Mouse (Mus musculus) stomach, embryonic 15.5 days (tissue): Measurements from ENCODE around the gene Ugt1a9. TPM values are rescaled to one million over a fixed set of nuclear protein-coding genes. Genes with fewer than 3 reads are reported as not detected.
"Not testable (repeated sequence)": the region's sequence is repeated elsewhere in the genome, so short reads cannot be mapped to it uniquely, and the experiment has no call there.

ENCODE experiments used
- ATAC-seq: fragments of 200-750 bp; cut with Nextera tagmentation; 2 replicates; pipeline ENCODE4 v1.8.0; 2017; ENCODE audit warnings: low read depth, moderate number of reproducible peaks, moderate TSS enrichment; ENCODE audit not compliant: insufficient read depth, low FRiP score
- H3K27ac ChIP-seq: fragments of 300-500 bp; sonication (generic); 2 replicates; pipeline ENCODE4 v1.5.1; 2015; ENCODE audit warnings: mild to moderate bottlenecking, inconsistent platforms
- H3K27me3 ChIP-seq: fragments of 300-500 bp; sonication (generic); replicated peaks from 2 replicates; pipeline ENCODE4 v1.6.1; 2015; ENCODE audit warnings: inconsistent platforms
- H3K36me3 ChIP-seq: fragments of 300-500 bp; sonication (generic); 2 replicates; pipeline ENCODE4 v1.6.1; 2015; ENCODE audit warnings: inconsistent platforms
- H3K4me1 ChIP-seq: fragments of 300-500 bp; sonication (generic); 2 replicates; pipeline ENCODE4 v1.6.1; 2015; ENCODE audit warnings: inconsistent platforms
- H3K4me2 ChIP-seq: fragments of 300-500 bp; sonication (generic); 2 replicates; pipeline ENCODE4 v1.6.1; 2015; ENCODE audit warnings: mild to moderate bottlenecking, inconsistent platforms
- H3K4me3 ChIP-seq: fragments of 300-500 bp; sonication (generic); replicated peaks from 2 replicates; pipeline ENCODE4 v1.5.1; 2015; ENCODE audit warnings: inconsistent platforms
- H3K9ac ChIP-seq: fragments of 300-500 bp; sonication (generic); 2 replicates; pipeline ENCODE4 v1.6.1; 2015; ENCODE audit warnings: inconsistent platforms
- H3K9me3 ChIP-seq: fragments of 300-500 bp; sonication (generic); 2 replicates; pipeline ENCODE4 v1.6.1; 2016; ENCODE audit warnings: inconsistent platforms
- WGBS: fragments of 180-500 bp; shearing (Covaris S2); methylation state at CpG from one replicate; pipeline ENCODE4 v1.1.7; 2015; 5-methylcytosine and 5-hydroxymethylcytosine counted together
- polyA plus RNA-seq: library from polyadenylated mRNA; unstranded; fragments of >200 nt; fragmentation: Nextera tagmentation; extraction: Ambion mirVana; gene quantifications from 2 replicates; pipeline ENCODE4 v1.2.1, GENCODE M21; 2015

Gene Ugt1a9
- polyA plus RNA-seq, 1 experiment from 2014 or later, result 1.7 TPM

- ATAC-seq, result not testable (repeated sequence)
- 5% methylated on average over 5 of the region's 5 CpGs for WGBS
Measured at GRCm38 (mm10) chr1:88143966-88144675, 73.5 kb downstream of the Ugt1a9 start.

GRCm38 (mm10) chr1:88145278-88145677 is 74.7 kb downstream of the Ugt1a9 start:
- not testable (repeated sequence) for H3K27ac ChIP-seq, ATAC-seq, H3K4me2 ChIP-seq, H3K27me3 ChIP-seq, H3K4me3 ChIP-seq, H3K4me1 ChIP-seq, H3K36me3 ChIP-seq, H3K9me3 ChIP-seq, H3K9ac ChIP-seq
- 66% methylated on average over 2 of the region's 2 CpGs for WGBS

More at GRCm38 (mm10) chr1:88143966-88144675, 73.5 kb downstream of the Ugt1a9 start:
- not testable (repeated sequence) for H3K27me3 ChIP-seq, H3K27ac ChIP-seq, H3K9ac ChIP-seq, H3K36me3 ChIP-seq, H3K4me1 ChIP-seq, H3K4me2 ChIP-seq, H3K9me3 ChIP-seq, H3K4me3 ChIP-seq

- not testable (repeated sequence) for H3K27ac ChIP-seq, H3K4me1 ChIP-seq, ATAC-seq, H3K4me3 ChIP-seq, H3K4me2 ChIP-seq, H3K9ac ChIP-seq, H3K36me3 ChIP-seq, H3K9me3 ChIP-seq, H3K27me3 ChIP-seq
- 69% methylated on average over 2 of the region's 2 CpGs for WGBS
Measured at GRCm38 (mm10) chr1:88150133-88150532, 79.5 kb downstream of the Ugt1a9 start.

GRCm38 (mm10) chr1:88158430-88158829 is 87.8 kb downstream of the Ugt1a9 start:
- no peaks in the 10 kb centered on the region for H3K9me3 ChIP-seq
- no peak for ATAC-seq
- 59% methylated on average over 2 of the region's 2 CpGs for WGBS
- no peaks in the 10 kb centered on the region for H3K36me3 ChIP-seq
- H3K27me3 ChIP-seq, result no peaks in the 10 kb centered on the region
- no peak overlapping the region for H3K4me3 ChIP-seq
- H3K4me2 ChIP-seq, result no peak overlapping the region
- no peak overlapping the region for H3K27ac ChIP-seq
- no peak overlapping the region for H3K9ac ChIP-seq
- no peaks in the 10 kb centered on the region for H3K4me1 ChIP-seq

GRCm38 (mm10) chr1:88165711-88166110 is 95.1 kb downstream of the Ugt1a9 start, which contains the start of gene Ugt1a5:
Gene Ugt1a5 (plus strand): TSS chr1:88166012.
- Histone ChIP-seq H3K9ac (no peak within 1 kb of the TSS), H3K9me3 (no peaks in the 10 kb centered on the region), H3K27me3 (no peaks in the 10 kb centered on the region), H3K4me1 (no peaks in the 10 kb centered on the region), H3K27ac (no peak within 1 kb of the TSS), H3K4me3 (no peak within 1 kb of the TSS), H3K36me3 (no peaks in the 10 kb centered on the region), H3K4me2 (no peak within 1 kb of the TSS)
- 76% methylated on average over 5 of the region's 5 CpGs for WGBS
- no peak for ATAC-seq

GRCm38 (mm10) chr1:88172190-88172589 is 101.6 kb downstream of the Ugt1a9 start:
- WGBS, result 73% methylated on average over 6 of the region's 7 CpGs
- not testable (repeated sequence) for H3K27me3 ChIP-seq, H3K9me3 ChIP-seq, H3K4me3 ChIP-seq, H3K36me3 ChIP-seq, H3K4me2 ChIP-seq, H3K4me1 ChIP-seq, H3K27ac ChIP-seq, ATAC-seq, H3K9ac ChIP-seq

GRCm38 (mm10) chr1:88179657-88180056 is 109.1 kb downstream of the Ugt1a9 start:
- Histone ChIP-seq H3K27me3 (no peaks in the 10 kb centered on the region), H3K4me2 (no peak overlapping the region), H3K27ac (no peak overlapping the region), H3K4me3 (no peak overlapping the region), H3K4me1 (no peaks in the 10 kb centered on the region), H3K9ac (no peak overlapping the region), H3K9me3 (no peaks in the 10 kb centered on the region), H3K36me3 (no peaks in the 10 kb centered on the region)
- 83% methylated on average over 1 of the region's 1 CpGs for WGBS
- no peak for ATAC-seq

- Histone ChIP-seq H3K4me3 (no peak overlapping the region), H3K27ac (no peak overlapping the region), H3K36me3 (no peaks in the 10 kb centered on the region), H3K4me2 (no peak overlapping the region), H3K9me3 (no peaks in the 10 kb centered on the region), H3K27me3 (no peaks in the 10 kb centered on the region), H3K9ac (no peak overlapping the region), H3K4me1 (no peaks in the 10 kb centered on the region)
- WGBS, result 82% methylated on average over 5 of the region's 5 CpGs
- ATAC-seq, result no peak
Measured at GRCm38 (mm10) chr1:88186325-88186935, 115.8 kb downstream of the Ugt1a9 start.

GRCm38 (mm10) chr1:88192136-88192535 is 121.5 kb downstream of the Ugt1a9 start:
- ATAC-seq, result no peak
- Histone ChIP-seq H3K9me3 (no peaks in the 10 kb centered on the region), H3K4me1 (no peaks in the 10 kb centered on the region), H3K36me3 (no peaks in the 10 kb centered on the region), H3K9ac (no peak overlapping the region), H3K27me3 (no peaks in the 10 kb centered on the region), H3K4me2 (no peak overlapping the region), H3K4me3 (no peak overlapping the region), H3K27ac (no peak overlapping the region)
- WGBS, result 75% methylated on average over 3 of the region's 3 CpGs

- Histone ChIP-seq H3K36me3 (no peaks in the 10 kb centered on the region), H3K9me3 (no peaks in the 10 kb centered on the region), H3K4me2 (no peak overlapping the region), H3K27ac (no peak overlapping the region), H3K4me1 (no peaks in the 10 kb centered on the region), H3K27me3 (no peaks in the 10 kb centered on the region), H3K4me3 (no peak overlapping the region), H3K9ac (no peak overlapping the region)
- 82% methylated on average over 1 of the region's 1 CpGs for WGBS
- ATAC-seq, result no peak
Measured at GRCm38 (mm10) chr1:88195687-88196086, 125.1 kb downstream of the Ugt1a9 start.

GRCm38 (mm10) chr1:88197443-88197842 is 126.8 kb downstream of the Ugt1a9 start:
- no peaks in the 10 kb centered on the region for H3K9me3 ChIP-seq
- no peak overlapping the region for H3K4me3 ChIP-seq
- no peaks in the 10 kb centered on the region for H3K4me1 ChIP-seq
- no peak for ATAC-seq
- H3K36me3 ChIP-seq, result no peaks in the 10 kb centered on the region
- no peak overlapping the region for H3K4me2 ChIP-seq
- H3K27ac ChIP-seq, result no peak overlapping the region
- H3K27me3 ChIP-seq, result no peaks in the 10 kb centered on the region
- 74% methylated on average over 3 of the region's 3 CpGs for WGBS
- no peak overlapping the region for H3K9ac ChIP-seq

GRCm38 (mm10) chr1:88199996-88200395 is 129.4 kb downstream of the Ugt1a9 start:
- Histone ChIP-seq H3K9me3 (no peaks in the 10 kb centered on the region), H3K4me2 (no peak overlapping the region), H3K4me3 (no peak overlapping the region), H3K27ac (no peak overlapping the region), H3K4me1 (0 out of 2 replicates have a peak, but pooled peaks cover under 1% of the 10 kb centered on the region), H3K27me3 (no peaks in the 10 kb centered on the region), H3K36me3 (no peaks in the 10 kb centered on the region), H3K9ac (no peak overlapping the region)
- WGBS, result 69% methylated on average over 2 of the region's 2 CpGs
- no peak for ATAC-seq
